Mouse (Mus musculus) lung, postnatal 0 days (tissue): ENCODE data around the gene Gm20388. TPM values are rescaled to one million over a fixed set of nuclear protein-coding genes. Genes with fewer than 3 reads are reported as not detected.
A peak's percentile ranks its signal among the peaks of the same experiment; 100 is the strongest.

ENCODE experiments used
- ATAC-seq: fragments of 200-750 bp; cut with Nextera tagmentation; 2 replicates; pipeline ENCODE4 v1.8.0; 2017; ENCODE audit warnings: moderate library complexity
- DNase-seq: peaks from one replicate; pipeline ENCODE4 v3.0.0-alpha.2; 2016; ENCODE audit warnings: low spot score
- H3K27ac ChIP-seq: fragments of 300-500 bp; sonication (generic); 2 replicates; pipeline ENCODE4 v1.5.1; 2014; ENCODE audit warnings: antibody characterized with exemption, mild to moderate bottlenecking, low read length, mixed read lengths
- H3K27me3 ChIP-seq: fragments of 300-500 bp; sonication (generic); replicated peaks from 2 replicates; pipeline ENCODE4 v1.6.1; 2014; ENCODE audit warnings: low read length, mixed read lengths; ENCODE audit not compliant: insufficient read depth
- H3K36me3 ChIP-seq: fragments of 300-500 bp; sonication (generic); 2 replicates; pipeline ENCODE4 v1.6.1; 2014; ENCODE audit warnings: low read length, mixed read lengths; ENCODE audit not compliant: insufficient read depth
- H3K4me1 ChIP-seq: fragments of 300-500 bp; sonication (generic); 2 replicates; pipeline ENCODE4 v1.6.1; 2014; ENCODE audit warnings: antibody characterized with exemption, low read depth, low read length, mixed read lengths; ENCODE audit not compliant: insufficient read depth
- H3K4me2 ChIP-seq: fragments of 300-500 bp; sonication (generic); replicated peaks from 2 replicates; pipeline ENCODE4 v1.6.1; 2014; ENCODE audit warnings: low read depth, mild to moderate bottlenecking, low read length, moderate library complexity, mixed read lengths
- H3K4me3 ChIP-seq: fragments of 300-500 bp; sonication (generic); 2 replicates; pipeline ENCODE4 v1.5.1; 2014; ENCODE audit warnings: low read depth, low read length
- H3K9ac ChIP-seq: fragments of 300-500 bp; sonication (generic); replicated peaks from 2 replicates; pipeline ENCODE4 v1.6.1; 2014; ENCODE audit warnings: low read depth, mild to moderate bottlenecking
- H3K9me3 ChIP-seq: fragments of 300-500 bp; sonication (generic); 2 replicates; pipeline ENCODE4 v1.6.1; 2016; ENCODE audit warnings: low read length, mixed read lengths
- CTCF ChIP-seq: IDR thresholded peaks from 2 replicates; pipeline ENCODE4 v1.5.1; 2016; ENCODE audit warnings: antibody characterized with exemption, mild to moderate bottlenecking
- EP300 ChIP-seq: IDR thresholded peaks from 2 replicates; pipeline ENCODE4 v1.6.1; 2016; ENCODE audit warnings: antibody characterized with exemption, mild to moderate bottlenecking, control low read depth
- WGBS: fragments of 180-500 bp; shearing (Covaris S2); extraction: QIAGEN DNeasy Blood & Tissue Kit; methylation state at CpG from one replicate; pipeline ENCODE4 v1.1.7; 2014; 5-methylcytosine and 5-hydroxymethylcytosine counted together
- polyA plus RNA-seq: library from polyadenylated mRNA; unstranded; fragments of >200 nt; fragmentation: Nextera tagmentation; extraction: Ambion mirVana; gene quantifications from 2 replicates; pipeline ENCODE4 v1.2.1, GENCODE M21; 2015

The Gm20388 gene
- polyA plus RNA-seq, 1 experiment from 2014 or later = not detected

DNA sequence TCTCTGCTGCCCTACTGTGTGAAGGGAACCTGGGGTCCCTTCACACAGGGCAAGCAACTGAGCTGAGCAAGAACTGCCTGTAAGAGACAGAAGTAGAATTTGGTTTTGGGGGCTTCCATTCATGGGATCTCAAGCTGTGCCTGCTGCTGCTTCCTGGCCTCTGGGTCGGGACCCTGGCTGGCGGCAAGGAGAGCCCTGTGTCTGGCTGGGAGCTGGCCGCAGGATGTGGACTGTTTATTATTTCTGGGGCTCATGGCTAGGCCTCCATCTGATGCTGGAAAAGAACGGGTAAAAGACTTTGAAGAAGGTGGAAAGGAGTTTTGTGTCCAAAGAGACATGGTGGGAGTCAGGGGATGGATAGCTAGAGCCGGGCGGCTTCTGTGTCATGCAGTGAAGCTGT lies 969.3 kb downstream of the Gm20388 start:
- H3K4me1 ChIP-seq = no peaks in the 10 kb centered on the region
- 0 out of 2 replicates have a peak, but pooled peaks cover 10% of the 10 kb centered on the region for H3K27me3 ChIP-seq
- DNase-seq (no peak), ATAC-seq (no peak)
- no peak for TF ChIP-seq EP300
- TF ChIP-seq CTCF = no peak
- peak overlapping the region; percentile 38 for H3K4me2 ChIP-seq
- peak overlapping the region; percentile 52; the same call in 1 of the 2 replicates for H3K27ac ChIP-seq
- H3K9ac ChIP-seq = no peak overlapping the region
- 47% methylated on average over 6 of the region's 6 CpGs for WGBS
- no peaks in the 10 kb centered on the region for H3K36me3 ChIP-seq
- H3K4me3 ChIP-seq = 0 out of 2 replicates have a peak overlapping the region, but pooled peaks have one; percentile 5
- no peaks in the 10 kb centered on the region for H3K9me3 ChIP-seq

- Histone ChIP-seq H3K27me3 (0 out of 2 replicates have a peak, but pooled peaks cover 18% of the 10 kb centered on the region), H3K4me3 (no peak overlapping the region), H3K27ac (peak overlapping the region; percentile 52), H3K36me3 (no peaks in the 10 kb centered on the region), H3K9me3 (no peaks in the 10 kb centered on the region), H3K4me1 (no peaks in the 10 kb centered on the region), H3K4me2 (peak overlapping the region; percentile 38), H3K9ac (peak overlapping the region; percentile 23; the same call in 1 of the 2 replicates)
- TF ChIP-seq CTCF = peak; percentile 31; the same call in 1 of the 2 replicates
- no peak for TF ChIP-seq EP300
- ATAC-seq = no peak
- WGBS = 61% methylated on average over 10 of the region's 10 CpGs
- DNase-seq = no peak
These were observed 971.0 kb downstream of the Gm20388 start for GRCm38 (mm10) chr8:120881634-120882033.

DNA sequence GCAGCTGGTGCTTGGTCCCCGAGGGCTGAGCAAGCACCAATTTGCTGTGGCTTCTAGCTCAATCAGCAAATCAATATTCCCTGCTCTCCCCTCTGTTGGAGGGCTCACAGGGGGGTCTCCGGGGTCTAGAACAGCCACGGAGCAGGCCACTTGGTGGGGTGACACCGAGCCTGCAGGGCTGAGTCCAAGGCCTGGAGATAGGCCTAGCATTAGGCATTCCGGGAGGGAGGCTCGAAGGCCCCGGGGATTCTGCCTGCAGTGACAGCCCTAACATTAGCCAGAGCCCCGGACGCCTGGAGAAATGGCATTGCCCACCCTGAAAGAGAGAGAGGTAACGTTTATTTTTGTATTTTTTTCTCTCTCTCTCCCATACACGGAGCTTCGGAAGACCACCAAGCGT lies 972.0 kb downstream of the Gm20388 start:
- Histone ChIP-seq H3K4me3 (0 out of 2 replicates have a peak overlapping the region, but pooled peaks have one; percentile 4), H3K4me1 (no peaks in the 10 kb centered on the region), H3K27ac (peak overlapping the region; percentile 75; the same call in 1 of the 2 replicates), H3K9me3 (no peaks in the 10 kb centered on the region), H3K4me2 (peak overlapping the region; percentile 38), H3K9ac (0 out of 2 replicates have a peak overlapping the region, but pooled peaks have one; percentile 41), H3K36me3 (no peaks in the 10 kb centered on the region), H3K27me3 (0 out of 2 replicates have a peak, but pooled peaks cover 18% of the 10 kb centered on the region)
- WGBS = 39% methylated on average over 13 of the region's 13 CpGs
- TF ChIP-seq EP300 = no peak
- TF ChIP-seq CTCF = no peak
- DNase-seq = no peak
- no peak for ATAC-seq

GRCm38 (mm10) chr8:120883369-120883768 lies 972.7 kb downstream of the Gm20388 start:
- 21% methylated on average over 25 of the region's 25 CpGs for WGBS
- DNase-seq = no peak
- Histone ChIP-seq H3K4me2 (peak overlapping the region; percentile 41), H3K36me3 (no peaks in the 10 kb centered on the region), H3K4me3 (peak overlapping the region; percentile 15; the same call in 1 of the 2 replicates), H3K9ac (no peak overlapping the region), H3K9me3 (no peaks in the 10 kb centered on the region), H3K4me1 (no peaks in the 10 kb centered on the region), H3K27me3 (0 out of 2 replicates have a peak, but pooled peaks cover 18% of the 10 kb centered on the region), H3K27ac (peak overlapping the region; percentile 75)
- ATAC-seq = no peak
- TF ChIP-seq EP300 = no peak
- no peak for TF ChIP-seq CTCF

DNA sequence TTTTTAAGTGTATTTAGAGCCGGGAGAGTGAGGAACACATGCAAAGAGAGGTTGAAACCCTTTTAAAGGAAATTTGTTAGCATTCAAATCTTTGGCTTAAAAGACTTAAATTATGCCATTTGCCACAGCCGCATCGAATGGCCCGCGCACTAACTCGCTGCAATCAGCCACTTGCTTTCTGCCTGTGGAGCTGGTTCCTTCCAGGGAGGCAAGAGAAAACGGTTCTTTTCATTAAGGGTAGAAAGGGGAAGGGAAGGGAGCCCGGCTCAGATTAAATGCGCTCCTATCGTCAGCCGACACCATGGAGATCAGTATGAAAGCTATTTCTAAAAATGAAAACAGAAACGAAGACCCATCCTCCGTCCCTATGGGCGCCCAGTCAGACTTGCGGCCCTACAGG lies 973.2 kb downstream of the Gm20388 start:
- Histone ChIP-seq H3K27me3 (0 out of 2 replicates have a peak, but pooled peaks cover 18% of the 10 kb centered on the region), H3K9ac (no peak overlapping the region), H3K27ac (peak overlapping the region; percentile 75; the same call in 1 of the 2 replicates), H3K4me1 (no peaks in the 10 kb centered on the region), H3K4me2 (peak overlapping the region; percentile 41), H3K36me3 (no peaks in the 10 kb centered on the region), H3K4me3 (peak overlapping the region; percentile 15; the same call in 1 of the 2 replicates), H3K9me3 (no peaks in the 10 kb centered on the region)
- DNase-seq = no peak
- no peak for ATAC-seq
- 18% methylated on average over 15 of the region's 15 CpGs for WGBS
- TF ChIP-seq CTCF (no peak), EP300 (no peak)

DNA sequence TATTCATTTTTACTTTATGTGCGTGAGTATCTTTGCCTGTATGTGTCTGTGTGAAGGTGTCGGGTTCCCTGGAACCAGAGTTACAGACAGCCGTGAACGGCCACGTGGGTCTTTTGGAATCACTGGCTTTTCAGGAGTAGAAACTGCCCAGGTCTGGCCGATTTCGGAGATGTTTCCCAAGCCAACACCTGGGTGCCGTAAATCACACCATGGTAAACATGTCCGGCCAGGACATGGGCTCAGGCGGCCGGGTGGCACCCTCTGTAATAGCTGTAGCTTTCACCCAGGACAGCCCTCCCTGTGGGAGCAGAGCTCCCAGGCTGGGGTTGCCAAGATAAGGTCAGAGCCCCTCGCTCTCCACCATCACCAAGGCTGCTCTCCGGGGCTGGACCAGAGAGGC lies 974.2 kb downstream of the Gm20388 start:
- ATAC-seq (no peak), DNase-seq (no peak)
- H3K9me3 ChIP-seq = no peaks in the 10 kb centered on the region
- H3K27ac ChIP-seq = no peak overlapping the region
- 0 out of 2 replicates have a peak, but pooled peaks cover 18% of the 10 kb centered on the region for H3K27me3 ChIP-seq
- peak overlapping the region; percentile 33 for H3K4me2 ChIP-seq
- H3K36me3 ChIP-seq = no peaks in the 10 kb centered on the region
- no peak overlapping the region for H3K4me3 ChIP-seq
- no peaks in the 10 kb centered on the region for H3K4me1 ChIP-seq
- 24% methylated on average over 13 of the region's 13 CpGs for WGBS
- no peak for TF ChIP-seq EP300
- no peak for TF ChIP-seq CTCF
- 0 out of 2 replicates have a peak overlapping the region, but pooled peaks have one; percentile 19 for H3K9ac ChIP-seq
